Mouse (Mus musculus) neural tube, embryonic 12.5 days (tissue): ENCODE data around the gene Gstt3. TPM values are rescaled to one million over a fixed set of nuclear protein-coding genes. Genes with fewer than 3 reads are reported as not detected.
"Not testable (repeated sequence)": the region's sequence is repeated elsewhere in the genome, so short reads cannot be mapped to it uniquely, and the experiment has no call there.

Experiments
- ATAC-seq: fragments of 200-750 bp; cut with Nextera tagmentation; 2 replicates; pipeline ENCODE4 v1.8.0; 2017; ENCODE audit warnings: low read depth, mild to moderate bottlenecking, moderate TSS enrichment, moderate library complexity; ENCODE audit not compliant: low FRiP score
- H3K27ac ChIP-seq: fragments of 300-500 bp; sonication (generic); 2 replicates; pipeline ENCODE4 v1.5.1; 2016
- H3K27me3 ChIP-seq: fragments of 300-500 bp; sonication (generic); replicated peaks from 2 replicates; pipeline ENCODE4 v1.6.1; 2016; ENCODE audit warnings: mild to moderate bottlenecking
- H3K36me3 ChIP-seq: fragments of 300-500 bp; sonication (generic); 2 replicates; pipeline ENCODE4 v1.6.1; 2016; ENCODE audit warnings: mild to moderate bottlenecking
- H3K4me1 ChIP-seq: fragments of 300-500 bp; sonication (generic); 2 replicates; pipeline ENCODE4 v1.6.1; 2016
- H3K4me2 ChIP-seq: fragments of 300-500 bp; sonication (generic); replicated peaks from 2 replicates; pipeline ENCODE4 v1.6.1; 2016; ENCODE audit warnings: mild to moderate bottlenecking
- H3K4me3 ChIP-seq: fragments of 300-500 bp; sonication (generic); 2 replicates; pipeline ENCODE4 v1.5.1; 2016
- H3K9ac ChIP-seq: fragments of 300-500 bp; sonication (generic); 2 replicates; pipeline ENCODE4 v1.6.1; 2016; ENCODE audit warnings: mild to moderate bottlenecking
- H3K9me3 ChIP-seq: fragments of 300-500 bp; sonication (generic); 2 replicates; pipeline ENCODE4 v1.6.1; 2016; ENCODE audit warnings: mild to moderate bottlenecking
- WGBS: fragments of 180-500 bp; shearing (Covaris S2); methylation state at CpG from one replicate; pipeline ENCODE4 v1.1.7; 2016; 5-methylcytosine and 5-hydroxymethylcytosine counted together
- polyA plus RNA-seq: library from polyadenylated mRNA; unstranded; fragments of >200 nt; fragmentation: Nextera tagmentation; extraction: Ambion mirVana; gene quantifications from 2 replicates; pipeline ENCODE4 v1.2.1, GENCODE M21; 2016

Gstt3 gene
- polyA plus RNA-seq, 1 experiment from 2014 or later = 1.8 TPM

DNA sequence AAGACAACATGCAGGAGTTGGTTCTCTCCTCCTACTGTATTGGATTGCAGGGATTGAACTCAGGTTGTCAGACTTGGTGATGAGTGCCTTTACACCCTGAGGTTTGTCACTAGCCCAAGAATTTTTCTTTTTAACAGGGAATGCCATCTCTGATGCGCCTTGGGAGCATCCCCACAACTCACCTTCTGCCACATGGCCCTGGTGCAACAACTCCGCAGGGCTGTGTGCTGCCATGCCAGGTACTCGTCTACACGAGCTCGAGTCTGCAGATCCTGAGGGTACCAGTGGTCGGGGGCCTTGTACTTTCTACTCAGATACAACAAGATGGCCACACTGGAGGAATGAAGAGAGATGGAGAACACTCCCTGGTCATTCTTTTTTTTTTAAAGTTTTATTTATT, 4.7 kb downstream of the Gstt3 start:
- Histone ChIP-seq H3K9me3 (no peaks in the 10 kb centered on the region), H3K4me1 (peaks cover 15% of the 10 kb centered on the region; the same call in 1 of the 2 replicates), H3K27ac (no peak overlapping the region), H3K4me3 (no peak overlapping the region), H3K36me3 (no peaks in the 10 kb centered on the region), H3K9ac (no peak overlapping the region), H3K27me3 (peaks cover 23% of the 10 kb centered on the region), H3K4me2 (no peak overlapping the region)
- no peak for ATAC-seq
- 86% methylated on average over 6 of the region's 6 CpGs for WGBS

DNA sequence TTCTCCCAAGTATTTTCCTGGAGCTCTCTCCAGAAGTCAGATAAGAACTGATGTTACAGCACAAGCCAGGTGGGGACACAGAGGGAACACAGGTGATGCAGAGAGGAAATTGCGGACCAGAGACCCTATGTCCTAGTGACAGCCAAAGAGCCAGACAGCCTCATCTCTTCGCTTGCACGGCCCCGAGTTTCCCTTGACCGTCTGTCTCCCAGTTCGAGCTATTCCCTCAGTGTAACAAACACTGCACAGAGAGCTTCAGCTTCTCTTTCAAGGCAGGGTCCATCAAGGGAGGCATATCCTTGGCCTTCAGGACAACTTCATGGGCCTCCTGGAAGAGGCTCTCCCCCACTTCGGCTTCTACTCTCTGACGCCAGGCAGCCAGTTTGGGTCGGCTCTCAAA, 6.6 kb downstream of the Gstt3 start:
- WGBS = 92% methylated on average over 9 of the region's 9 CpGs
- no peak for ATAC-seq
- Histone ChIP-seq H3K27me3 (peaks cover 5% of the 10 kb centered on the region; the same call in 1 of the 2 replicates), H3K4me2 (no peak overlapping the region), H3K36me3 (no peaks in the 10 kb centered on the region), H3K27ac (no peak overlapping the region), H3K9ac (no peak overlapping the region), H3K9me3 (no peaks in the 10 kb centered on the region), H3K4me1 (peaks cover 10% of the 10 kb centered on the region; the same call in 1 of the 2 replicates), H3K4me3 (no peak overlapping the region)

DNA sequence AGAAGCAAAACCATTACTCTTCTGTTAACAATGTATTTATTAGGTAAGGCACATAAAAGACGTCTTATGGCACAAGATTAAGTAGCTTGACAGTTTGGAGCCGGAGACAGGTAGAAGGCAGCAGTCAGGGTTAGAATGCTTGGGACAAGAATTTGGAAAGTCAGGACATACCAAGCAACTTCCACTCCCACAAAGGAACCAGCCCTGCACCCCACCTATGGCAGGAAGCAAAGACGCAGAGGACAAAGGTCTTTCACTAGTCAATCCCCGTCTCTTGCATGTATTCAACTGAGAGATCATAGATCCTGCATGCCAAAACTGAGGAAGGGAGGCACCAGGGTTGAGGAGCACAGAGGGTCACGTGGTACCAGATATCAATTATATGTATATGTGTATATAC, 7.1 kb downstream of the Gstt3 start:
- Histone ChIP-seq H3K4me3 (no peak overlapping the region), H3K9ac (no peak overlapping the region), H3K27ac (no peak overlapping the region), H3K4me1 (peaks cover 10% of the 10 kb centered on the region; the same call in 1 of the 2 replicates), H3K4me2 (no peak overlapping the region), H3K9me3 (no peaks in the 10 kb centered on the region), H3K27me3 (0 out of 2 replicates have a peak, but pooled peaks cover under 1% of the 10 kb centered on the region), H3K36me3 (no peaks in the 10 kb centered on the region)
- ATAC-seq = no peak
- 94% methylated on average over 5 of the region's 5 CpGs for WGBS

DNA sequence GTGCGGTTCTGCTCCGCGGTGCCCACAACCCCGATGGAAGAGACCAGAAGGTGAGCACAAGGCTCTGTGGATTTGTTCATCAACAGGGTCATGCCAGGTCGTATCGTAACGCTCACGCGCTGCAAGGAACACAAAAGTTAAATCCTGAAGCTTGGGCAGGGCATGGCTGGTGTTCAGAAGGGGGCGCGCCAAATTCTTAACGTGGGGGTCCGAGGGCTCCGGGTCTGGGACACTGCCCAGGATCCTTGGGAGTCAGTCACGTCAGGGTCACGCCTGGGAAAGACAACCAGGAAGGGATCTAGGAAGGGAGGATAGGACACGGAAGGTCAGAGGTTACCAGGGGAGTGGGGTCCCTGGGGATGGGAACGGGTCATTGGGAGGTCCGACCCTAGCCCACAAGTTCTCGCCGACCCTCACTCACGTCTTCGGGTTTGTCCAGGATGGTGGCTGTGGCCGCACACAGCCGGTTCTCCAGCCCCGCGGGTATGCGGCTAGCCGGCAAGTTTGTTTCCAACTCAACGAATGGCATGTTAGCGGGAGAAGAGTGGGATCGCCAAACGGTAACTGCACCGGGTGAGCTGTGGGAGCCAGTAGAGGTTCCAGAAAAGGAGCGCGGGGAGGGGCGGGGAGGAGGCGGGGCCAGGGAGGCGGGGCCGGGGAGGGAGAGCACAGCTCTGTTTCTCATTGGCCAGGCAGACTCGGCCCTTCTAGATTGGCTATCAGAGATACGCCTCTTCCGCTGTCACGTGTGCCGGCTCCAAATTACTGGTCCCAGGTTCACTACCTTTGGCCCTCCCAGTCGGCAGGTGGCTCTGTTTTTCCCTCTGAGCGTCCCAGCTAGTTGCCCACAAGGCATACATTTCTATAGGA, 8.2 kb downstream of the Gstt3 start, which contains the start of gene Ddt:
TSS of gene Ddt (minus strand) at position 620 of the 870 bp plus-strand sequence.
- Histone ChIP-seq H3K4me3 (peak within 1 kb of the TSS; percentile 52), H3K36me3 (no peaks in the 10 kb centered on the region), H3K4me2 (peak within 1 kb of the TSS; percentile 80), H3K4me1 (peaks cover 10% of the 10 kb centered on the region; the same call in 1 of the 2 replicates), H3K27ac (no peak within 1 kb of the TSS), H3K9me3 (no peaks in the 10 kb centered on the region), H3K27me3 (no peaks in the 10 kb centered on the region), H3K9ac (peak within 1 kb of the TSS; percentile 62)
- peak; percentile 92 for ATAC-seq
- under 1% methylated on average over 47 of the region's 47 CpGs for WGBS

DNA sequence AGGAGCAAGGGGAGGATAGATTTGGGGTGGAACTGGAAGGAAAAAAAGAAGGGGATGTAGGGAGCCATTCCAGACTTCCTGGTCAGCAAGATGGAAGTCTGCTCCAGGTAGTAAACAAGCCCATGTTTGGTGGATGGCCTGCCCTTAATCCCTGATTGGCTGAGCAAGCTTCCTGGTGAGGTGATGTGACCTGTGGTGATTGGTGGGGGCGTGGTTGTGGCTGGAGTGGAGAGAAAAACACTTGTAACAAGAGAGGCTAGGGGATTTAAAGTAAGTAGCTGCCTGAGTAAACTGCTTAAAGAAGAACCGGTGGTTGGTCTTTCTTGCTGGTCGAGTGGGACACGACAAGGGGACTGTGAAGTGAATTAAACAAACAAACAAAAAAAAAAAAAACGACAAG, 13.5 kb downstream of the Gstt3 start:
- H3K9ac ChIP-seq, H3K27me3 ChIP-seq, ATAC-seq, H3K4me3 ChIP-seq, H3K27ac ChIP-seq, H3K4me2 ChIP-seq, H3K9me3 ChIP-seq, H3K36me3 ChIP-seq: not testable (repeated sequence)
- H3K4me1 ChIP-seq = peaks cover 18% of the 10 kb centered on the region
- WGBS = 55% methylated on average over 5 of the region's 5 CpGs

DNA sequence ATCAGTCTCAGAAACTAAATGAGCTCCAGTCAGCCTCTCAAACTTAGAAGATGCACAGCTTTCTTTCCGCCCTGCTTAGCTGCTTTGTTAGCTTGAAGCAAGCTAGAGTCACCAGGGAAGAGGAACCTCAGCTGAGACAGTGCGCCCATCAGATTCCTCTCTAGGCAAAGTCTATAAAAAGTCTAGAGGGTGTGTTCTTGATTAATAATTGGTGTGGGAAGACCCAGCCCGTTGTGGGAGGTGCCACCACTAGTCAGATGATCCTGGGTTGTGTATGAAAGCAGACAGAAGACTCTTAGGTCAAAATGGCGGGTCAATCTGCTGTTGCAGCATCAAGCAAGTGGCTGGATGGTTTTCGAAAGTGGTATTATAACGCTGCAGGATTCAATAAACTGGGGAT, 14.4 kb downstream of the Gstt3 start:
- Histone ChIP-seq H3K4me2 (no peak overlapping the region), H3K9ac (no peak overlapping the region), H3K4me1 (peaks cover 16% of the 10 kb centered on the region), H3K4me3 (no peak overlapping the region), H3K9me3 (no peaks in the 10 kb centered on the region), H3K27me3 (no peaks in the 10 kb centered on the region), H3K36me3 (no peaks in the 10 kb centered on the region), H3K27ac (no peak overlapping the region)
- WGBS = 92% methylated on average over 6 of the region's 6 CpGs
- ATAC-seq = no peak

DNA sequence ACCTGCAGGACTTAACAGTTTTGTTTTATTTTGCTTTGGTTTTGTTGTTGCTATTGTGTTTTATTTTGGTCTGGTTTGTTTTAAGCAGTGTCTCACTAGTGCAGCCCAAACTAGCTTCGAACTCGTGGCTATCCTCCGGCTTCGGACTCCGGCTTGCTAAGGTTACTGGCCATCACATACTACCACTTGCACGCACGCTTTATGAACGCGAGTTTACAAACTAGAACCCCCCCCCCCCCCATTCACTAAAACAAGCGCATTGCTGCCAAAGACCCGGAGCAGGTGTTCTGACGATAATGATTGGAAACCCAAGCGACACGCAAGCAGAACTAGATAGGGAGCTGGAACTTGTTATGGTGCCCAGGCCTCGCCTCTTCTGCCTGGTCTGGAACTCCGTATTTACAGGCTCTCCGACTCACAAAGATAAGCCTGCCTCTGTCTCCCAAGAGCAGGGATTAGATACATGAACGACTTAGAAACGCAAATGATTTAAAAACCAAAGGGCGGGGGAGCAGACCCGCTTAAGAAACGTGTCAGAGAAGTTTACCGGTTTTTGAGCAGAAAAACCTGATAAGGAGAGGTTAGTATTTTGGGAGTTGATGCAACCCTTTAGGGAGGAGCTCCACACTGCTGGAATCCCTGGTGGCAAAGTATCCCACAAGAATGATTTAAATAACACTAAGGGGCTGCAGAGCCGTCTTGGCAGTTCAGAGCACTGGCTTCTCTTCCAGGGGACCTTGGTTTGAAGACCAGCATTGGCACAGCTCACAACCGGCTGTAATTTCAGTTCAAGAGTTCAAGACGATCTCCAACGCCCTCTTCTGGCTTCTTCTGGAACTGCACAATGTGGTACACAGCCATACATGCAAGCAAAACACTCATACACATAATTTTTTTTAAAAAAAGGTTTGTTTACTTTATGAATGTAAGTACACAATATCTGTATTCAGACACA, 16.4 kb downstream of the Gstt3 start:
- no peak overlapping the region for H3K27ac ChIP-seq
- peaks cover 16% of the 10 kb centered on the region for H3K4me1 ChIP-seq
- H3K9ac ChIP-seq = peak overlapping the region; percentile 56
- peaks cover 4% of the 10 kb centered on the region; the same call in 1 of the 2 replicates for H3K36me3 ChIP-seq
- H3K4me2 ChIP-seq = peak overlapping the region; percentile 85
- 2% methylated on average over 27 of the region's 27 CpGs for WGBS
- H3K27me3 ChIP-seq = no peaks in the 10 kb centered on the region
- H3K9me3 ChIP-seq = no peaks in the 10 kb centered on the region
- ATAC-seq = peak; percentile 41
- H3K4me3 ChIP-seq = peak overlapping the region; percentile 66

DNA sequence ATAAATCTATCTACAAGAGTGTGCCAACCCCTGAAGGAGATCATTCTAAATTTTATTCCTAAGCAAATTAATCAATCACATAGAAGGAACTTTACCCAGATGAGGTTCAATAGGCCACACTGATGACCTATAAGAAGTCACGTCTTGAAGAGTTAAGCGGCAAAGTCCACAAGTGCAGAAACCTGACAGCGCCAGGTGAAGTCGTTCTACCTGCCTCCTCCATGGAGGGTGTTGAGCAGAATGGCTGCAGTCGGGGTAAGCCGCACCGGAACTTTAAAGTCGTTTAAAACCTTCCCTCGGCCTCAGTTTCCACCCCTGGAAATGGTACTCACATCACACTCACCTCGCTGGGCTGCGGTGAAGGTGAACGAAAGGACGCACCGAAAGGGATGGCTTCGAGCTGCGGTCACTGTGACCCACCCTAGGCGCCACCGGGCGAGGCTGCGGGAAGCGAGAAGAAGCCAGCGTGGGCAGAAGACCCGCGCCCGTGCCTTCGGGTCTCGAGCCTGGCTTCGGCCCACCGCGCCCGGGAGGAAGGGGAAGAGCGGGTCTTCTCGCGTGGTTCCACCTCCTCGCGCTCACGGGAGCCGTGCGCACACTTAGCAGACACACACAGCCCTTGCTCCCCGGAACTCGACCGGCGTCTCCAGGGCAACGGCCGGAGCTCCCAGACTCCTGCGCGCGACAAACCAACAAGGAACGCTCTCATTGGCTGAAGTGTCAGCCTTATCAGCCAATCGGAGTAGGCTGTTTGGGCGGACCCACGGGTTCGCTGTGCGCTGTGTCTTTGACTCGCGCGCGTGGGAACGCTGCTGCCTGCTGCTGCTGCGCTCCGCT, 17.3 kb downstream of the Gstt3 start, which contains the start of gene Cabin1:
TSS of gene Cabin1 (minus strand) at position 660 of the 837 bp plus-strand sequence.
- Histone ChIP-seq H3K9me3 (no peaks in the 10 kb centered on the region), H3K36me3 (peaks cover 4% of the 10 kb centered on the region; the same call in 1 of the 2 replicates)
- under 1% methylated on average over 61 of the region's 61 CpGs for WGBS

DNA sequence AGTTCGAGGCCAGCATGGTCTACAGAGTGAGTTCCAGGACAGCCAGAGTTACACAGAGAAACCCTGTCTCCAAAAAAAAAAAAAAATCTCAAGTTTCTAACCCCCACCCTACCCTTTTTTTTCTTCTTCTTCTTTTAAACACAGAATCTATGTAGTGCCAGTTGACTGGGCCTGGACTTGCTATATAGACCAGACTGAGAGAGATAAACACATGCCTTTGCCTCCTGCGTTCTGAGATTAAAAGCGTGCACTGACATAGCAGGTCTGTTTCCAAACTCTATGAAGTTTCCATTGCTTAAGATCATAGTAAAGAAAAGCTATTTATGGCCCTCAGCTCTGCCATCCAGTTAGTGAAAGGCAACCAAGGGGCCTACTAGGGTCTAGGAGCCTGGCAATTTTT, 18.8 kb downstream of the Gstt3 start:
- H3K4me3 ChIP-seq = no peak overlapping the region
- H3K9ac ChIP-seq = no peak overlapping the region
- ATAC-seq = no peak
- no peak overlapping the region for H3K27ac ChIP-seq
- no peaks in the 10 kb centered on the region for H3K27me3 ChIP-seq
- WGBS = 93% methylated on average over 3 of the region's 3 CpGs
- H3K4me1 ChIP-seq = peaks cover 16% of the 10 kb centered on the region
- H3K36me3 ChIP-seq = peaks cover 4% of the 10 kb centered on the region; the same call in 1 of the 2 replicates
- no peaks in the 10 kb centered on the region for H3K9me3 ChIP-seq
- H3K4me2 ChIP-seq = peak overlapping the region; percentile 85; the same call in 1 of the 2 replicates

More for the DNA sequence above, 17.3 kb downstream of the Gstt3 start, which contains the start of gene Cabin1:
- peak within 1 kb of the TSS; percentile 85 for H3K4me2 ChIP-seq
- no peak within 1 kb of the TSS for H3K27ac ChIP-seq
- peak within 1 kb of the TSS; percentile 74 for H3K9ac ChIP-seq
- no peaks in the 10 kb centered on the region for H3K27me3 ChIP-seq
- peak within 1 kb of the TSS; percentile 66 for H3K4me3 ChIP-seq
- ATAC-seq = peak; percentile 97
- H3K4me1 ChIP-seq = peaks cover 16% of the 10 kb centered on the region

DNA sequence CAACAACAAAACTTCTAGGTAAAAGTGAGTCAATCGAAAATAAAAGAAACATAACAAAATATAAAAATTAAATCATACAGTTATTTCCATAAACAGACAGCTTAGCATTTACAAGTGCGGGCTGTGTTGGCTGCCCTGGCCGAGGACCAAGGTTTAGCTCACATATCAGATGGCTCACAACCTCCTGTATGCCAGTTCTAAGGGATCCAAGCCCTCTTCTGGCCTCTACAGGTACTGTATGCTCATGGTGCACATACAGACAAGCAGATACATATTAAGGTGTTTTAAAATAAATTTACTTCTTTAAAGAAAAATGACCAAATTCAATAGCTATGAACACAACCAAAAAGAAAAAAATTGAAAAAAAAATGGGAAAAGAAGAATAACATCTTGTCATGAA, 20.9 kb downstream of the Gstt3 start:
- WGBS = 98% methylated on average over 3 of the region's 3 CpGs
- Histone ChIP-seq H3K4me2 (no peak overlapping the region), H3K4me1 (peaks cover 16% of the 10 kb centered on the region), H3K4me3 (no peak overlapping the region), H3K36me3 (peaks cover 7% of the 10 kb centered on the region), H3K9me3 (no peaks in the 10 kb centered on the region), H3K27me3 (no peaks in the 10 kb centered on the region), H3K27ac (no peak overlapping the region), H3K9ac (no peak overlapping the region)
- ATAC-seq = no peak

DNA sequence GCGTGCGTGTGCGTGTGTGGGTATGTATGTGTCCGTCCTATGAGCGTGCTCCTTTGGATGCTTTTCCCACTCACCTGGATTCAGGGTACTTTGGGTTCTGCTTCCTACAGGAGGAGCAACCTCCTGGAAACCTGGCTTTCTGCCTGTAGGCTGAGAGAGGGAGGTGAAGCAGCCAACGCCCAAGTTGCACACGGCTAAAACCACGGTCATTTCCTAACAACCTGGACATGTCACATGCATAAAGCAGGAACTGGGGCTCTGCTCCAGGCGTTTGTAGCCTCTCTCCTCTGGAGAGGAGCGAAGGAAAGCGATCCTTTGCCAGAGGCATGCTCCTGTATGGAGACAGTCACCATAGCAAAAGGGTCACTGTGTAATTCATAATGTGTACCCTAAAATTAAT, 24.5 kb downstream of the Gstt3 start:
- no peaks in the 10 kb centered on the region for H3K9me3 ChIP-seq
- peaks cover 41% of the 10 kb centered on the region for H3K36me3 ChIP-seq
- no peaks in the 10 kb centered on the region for H3K27me3 ChIP-seq
- H3K4me1 ChIP-seq = no peaks in the 10 kb centered on the region
- no peak for ATAC-seq
- H3K4me2 ChIP-seq = no peak overlapping the region
- no peak overlapping the region for H3K4me3 ChIP-seq
- H3K27ac ChIP-seq = no peak overlapping the region
- 95% methylated on average over 11 of the region's 11 CpGs for WGBS
- H3K9ac ChIP-seq = no peak overlapping the region
